Mouse (Mus musculus): ENCODE data around the gene Lgals2. TPM values are rescaled to one million over a fixed set of nuclear protein-coding genes. Genes with fewer than 3 reads are reported as not detected.
A peak's percentile ranks its signal among the peaks of the same experiment; 100 is the strongest.

Gene Lgals2
- polyA plus RNA-seq, 3 experiments from 2014 or later, result not detected

DNA sequence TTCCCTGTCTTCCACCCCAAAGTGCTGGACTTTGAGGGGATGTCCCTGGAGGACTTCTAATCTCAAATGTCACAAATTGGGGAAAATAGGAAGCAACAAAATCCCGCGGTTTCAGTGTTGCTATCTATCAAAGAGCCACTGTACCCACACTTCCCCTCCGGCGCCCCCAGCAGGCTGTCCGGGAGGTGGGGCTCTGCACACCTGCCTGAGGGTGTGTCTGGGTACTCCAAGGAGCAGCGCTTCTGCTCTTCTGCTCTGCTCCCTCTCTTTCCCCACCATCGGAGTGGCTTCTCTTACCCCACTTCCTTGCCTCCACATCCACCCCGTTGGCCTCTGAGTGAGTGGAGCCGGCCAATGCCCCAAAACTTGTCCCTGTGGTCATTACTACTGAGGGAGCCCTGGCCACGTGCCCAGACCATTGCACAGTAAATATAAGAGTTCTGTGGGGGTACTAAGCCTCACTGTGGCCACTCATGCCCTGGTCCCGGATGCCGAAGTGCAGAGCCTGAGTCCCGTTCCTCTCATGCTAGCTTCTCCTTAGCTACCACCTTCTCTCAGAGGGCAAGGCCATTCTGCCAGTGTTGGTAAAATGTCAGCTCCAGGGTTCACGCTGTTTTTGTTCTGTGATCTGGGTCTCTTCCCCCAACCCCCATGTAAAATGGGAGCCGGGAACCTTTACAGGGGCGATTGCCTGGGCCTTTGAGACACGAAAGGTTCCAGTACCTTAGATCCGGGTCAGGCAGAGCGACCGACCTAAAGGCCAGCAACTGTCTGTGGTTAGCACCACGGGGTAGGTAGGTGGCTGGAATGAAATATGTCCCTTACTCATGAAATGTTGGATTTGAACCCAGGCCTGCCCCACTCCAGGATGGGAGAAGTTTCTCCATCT lies 11.5 kb downstream of the Lgals2 start:
- ATAC-seq, result no peak

GRCm38 (mm10) chr15:78842371-78843163 lies 12.8 kb downstream of the Lgals2 start, which contains the start of gene Cdc42ep1:
Gene Cdc42ep1, plus strand, starts transcription at chr15:78842624.
- ATAC-seq, result peak; percentile 28

- no peak for ATAC-seq
These were observed 14.1 kb downstream of the Lgals2 start for GRCm38 (mm10) chr15:78841161-78841790.

GRCm38 (mm10) chr15:78840751-78841150 lies 14.6 kb downstream of the Lgals2 start:
- no peak for ATAC-seq

- no peak for ATAC-seq
These were observed 15.1 kb downstream of the Lgals2 start for GRCm38 (mm10) chr15:78840241-78840640.

DNA sequence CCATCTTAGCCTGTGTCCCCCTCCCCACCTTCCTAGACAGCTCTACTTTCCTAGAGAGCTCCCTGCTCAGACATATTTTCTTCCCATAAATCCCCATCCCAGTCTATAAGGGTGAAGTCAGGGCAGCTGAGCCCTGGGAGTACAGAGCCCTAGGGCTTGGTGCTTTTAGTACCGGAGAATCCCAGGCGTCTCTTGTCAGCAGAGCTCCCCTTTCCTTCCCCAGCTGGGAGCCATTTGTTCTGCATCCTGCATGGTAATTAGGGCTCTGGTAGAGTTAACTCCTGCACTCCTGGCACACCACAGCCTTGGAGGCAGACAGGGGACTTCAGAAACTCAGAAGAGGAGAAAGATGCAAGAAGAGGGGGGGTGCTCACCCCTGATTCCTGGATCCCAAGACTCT lies 15.6 kb downstream of the Lgals2 start:
- no peak for ATAC-seq

GRCm38 (mm10) chr15:78836086-78836621 lies 19.2 kb downstream of the Lgals2 start:
- no peak for ATAC-seq

DNA sequence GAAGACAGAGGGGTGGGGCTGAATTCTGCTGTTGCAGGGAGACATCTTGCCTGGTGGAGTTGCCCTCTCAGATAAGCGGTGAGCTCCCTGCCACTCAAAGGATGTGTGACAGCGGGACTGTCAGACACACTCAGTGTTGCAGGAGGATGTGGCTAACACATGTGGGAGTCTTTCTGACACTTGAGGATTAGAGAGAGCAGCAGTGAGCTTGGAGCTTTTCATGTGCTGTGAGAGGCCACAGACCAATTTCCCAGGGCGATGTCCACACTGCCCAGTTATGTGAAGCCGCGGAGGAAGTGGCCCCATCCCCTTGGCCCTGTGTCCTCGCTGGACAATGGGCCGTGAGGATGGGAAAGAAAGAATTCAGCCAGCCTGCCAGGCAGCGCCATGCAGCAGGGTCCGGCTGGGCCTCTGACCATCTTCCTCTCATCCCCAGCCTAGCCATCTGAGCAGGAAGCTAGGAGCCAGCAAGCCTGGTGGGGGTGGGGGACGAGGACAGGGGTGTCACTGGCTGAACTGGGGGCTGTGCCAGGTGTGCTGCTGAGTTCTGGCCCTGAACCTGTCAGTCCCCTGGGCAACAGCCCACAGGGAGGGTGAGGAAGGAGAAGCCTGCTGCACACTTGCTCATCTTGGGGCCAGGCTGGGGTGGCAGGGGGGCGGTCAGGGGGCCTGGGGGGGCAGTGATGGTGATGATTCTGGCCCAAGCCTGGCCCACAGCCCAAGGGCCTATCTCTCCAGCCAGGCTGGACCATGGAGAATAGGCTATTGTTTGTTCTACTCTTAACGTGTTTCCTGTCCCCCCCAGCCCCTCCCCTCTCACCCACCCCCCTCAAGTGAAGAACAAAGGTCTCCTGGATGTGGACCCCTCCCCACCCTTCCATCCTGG lies 19.9 kb downstream of the Lgals2 start:
- ATAC-seq, result peak; percentile 90

DNA sequence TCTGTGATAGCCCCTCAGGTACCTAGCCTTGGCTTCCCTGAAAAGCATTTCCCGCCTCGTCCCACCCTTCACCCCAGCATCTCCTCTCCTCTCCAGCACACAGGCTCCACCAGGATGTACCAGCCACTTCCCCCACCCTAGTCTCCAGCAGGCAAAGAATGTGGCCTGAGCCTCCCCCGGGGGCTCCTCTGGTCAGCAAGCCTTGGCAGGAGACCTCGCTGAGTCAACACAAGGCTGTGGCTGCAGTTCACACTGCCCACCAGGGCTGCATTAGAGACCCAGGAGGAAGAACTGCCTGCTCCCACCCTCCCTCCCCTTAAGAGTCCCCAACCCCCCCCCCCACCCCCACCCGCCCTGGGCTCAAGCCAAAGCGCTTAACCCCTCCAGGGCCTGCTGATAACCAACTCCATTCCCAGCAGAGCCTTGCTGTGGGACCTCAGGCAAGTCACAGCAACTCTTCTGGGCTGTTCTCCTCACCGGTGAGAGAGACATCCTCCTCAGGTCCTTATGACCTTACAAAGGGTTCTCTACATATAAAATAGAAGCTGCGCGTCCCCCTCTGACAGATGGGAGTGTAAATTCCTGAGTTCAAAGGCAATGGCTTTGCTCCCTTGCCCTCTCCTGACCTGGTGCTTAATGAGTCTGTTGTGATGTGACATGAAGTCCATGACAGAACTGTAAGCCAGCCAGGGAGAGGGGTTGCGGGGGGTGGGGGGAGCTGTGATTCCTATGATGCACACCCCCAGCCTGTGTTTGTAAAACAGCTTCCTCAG lies 20.9 kb downstream of the Lgals2 start:
- ATAC-seq, result no peak

- ATAC-seq, result no peak
These were observed 21.7 kb downstream of the Lgals2 start for GRCm38 (mm10) chr15:78833582-78833981.

- no peak for ATAC-seq
These were observed 22.6 kb downstream of the Lgals2 start for GRCm38 (mm10) chr15:78832701-78833123.

DNA sequence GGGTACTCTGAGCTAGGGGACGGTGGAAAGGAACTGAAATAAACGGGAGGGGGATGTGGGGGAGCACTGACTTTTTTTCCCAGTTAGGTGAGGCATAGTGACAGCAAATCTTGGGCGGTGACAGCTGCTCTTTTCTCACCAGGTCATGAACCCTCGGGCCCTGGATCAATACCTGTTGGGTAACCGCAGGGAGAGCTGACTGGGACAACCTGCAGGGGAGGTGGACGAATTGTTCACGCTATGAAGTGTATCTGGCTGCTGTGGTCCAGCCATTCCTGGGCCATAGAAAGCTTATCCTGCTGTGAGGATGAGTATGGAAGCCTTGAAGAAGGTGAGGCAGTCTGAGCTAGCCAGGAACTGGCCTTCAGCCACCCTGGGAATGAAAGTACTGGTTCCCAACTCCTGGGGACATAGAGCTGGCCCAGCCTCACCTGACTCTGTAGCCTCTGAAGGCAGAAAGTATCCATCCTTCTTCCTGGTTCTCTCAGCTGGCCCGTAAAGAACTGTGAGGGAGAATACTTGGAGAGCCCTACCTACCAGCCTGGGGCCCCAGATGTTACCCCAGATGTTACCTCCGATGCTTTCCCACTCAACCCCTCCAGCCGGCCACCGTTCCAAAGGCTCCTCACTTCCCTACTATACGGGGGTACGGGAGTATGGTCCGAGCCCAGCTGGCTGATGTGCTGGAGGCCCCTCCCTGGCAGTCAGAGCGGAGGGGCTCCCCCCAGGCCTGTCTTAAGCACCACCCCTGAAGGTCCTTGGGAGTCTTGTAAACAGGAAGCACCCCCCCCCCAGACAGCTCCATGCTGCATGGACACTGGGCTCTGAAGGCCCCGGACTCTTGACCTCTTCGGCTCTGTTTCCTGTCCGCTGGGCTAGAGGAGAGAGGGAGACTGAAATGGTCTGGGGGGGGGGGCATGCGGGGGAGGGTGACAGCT lies 23.3 kb downstream of the Lgals2 start:
- no peak for ATAC-seq

GRCm38 (mm10) chr15:78830742-78831719 lies 24.3 kb downstream of the Lgals2 start:
- no peak for ATAC-seq

- no peak for ATAC-seq
These were observed 25.7 kb downstream of the Lgals2 start for GRCm38 (mm10) chr15:78829636-78830035.

GRCm38 (mm10) chr15:78828315-78828714 lies 27.0 kb downstream of the Lgals2 start:
- peak; percentile 38 for ATAC-seq

DNA sequence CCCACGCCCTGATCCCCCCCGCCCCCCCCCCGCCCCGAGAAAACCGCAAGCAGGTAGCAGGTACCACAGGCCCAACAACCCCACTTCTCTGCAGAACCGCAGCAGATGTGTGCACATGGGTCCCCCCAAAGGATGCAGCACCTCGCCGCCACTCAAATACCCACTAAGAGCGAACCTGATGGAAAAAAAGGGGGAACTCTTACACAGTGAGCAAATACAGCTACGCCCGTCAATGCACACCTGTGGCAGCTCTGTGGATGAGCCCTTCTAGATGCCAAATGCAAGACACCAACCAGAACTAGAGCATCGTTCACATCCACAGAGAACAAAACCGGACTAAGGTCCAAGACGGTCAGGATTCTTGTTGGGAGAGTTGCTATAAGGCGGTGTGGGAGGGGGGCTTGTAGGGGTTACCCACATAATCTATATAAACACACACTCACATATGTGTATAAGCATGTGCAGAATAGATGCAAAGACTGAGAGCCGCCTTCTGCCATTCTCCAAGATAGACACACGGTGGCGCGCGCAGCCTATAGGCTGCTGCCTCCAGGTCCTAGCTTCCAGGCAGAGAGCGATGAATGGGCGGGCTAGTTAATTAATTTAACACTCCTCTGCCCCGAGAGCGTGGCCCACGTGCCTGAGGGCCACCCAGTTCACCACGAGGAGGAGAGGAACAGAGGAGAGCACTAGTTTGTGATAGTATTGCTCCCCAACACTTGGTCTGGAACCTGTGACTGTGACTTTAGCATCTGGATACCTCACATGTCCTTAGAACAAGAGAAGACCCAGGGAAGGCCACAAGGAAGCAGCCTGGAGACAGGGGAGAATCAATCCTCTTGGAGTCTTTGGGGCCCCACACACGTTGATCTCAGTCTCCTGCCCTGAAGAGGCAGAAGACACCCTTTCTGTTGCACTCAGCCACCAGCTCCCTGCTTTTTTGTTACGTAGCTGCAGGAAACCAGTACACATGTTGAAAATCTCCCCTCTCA lies 28.8 kb downstream of the Lgals2 start:
- ATAC-seq, result peak; percentile 80

GRCm38 (mm10) chr15:78816074-78816391 lies 39.3 kb downstream of the Lgals2 start:
- no peak for ATAC-seq
